Mouse (Mus musculus) cerebellum, adult 2 months (tissue): ENCODE results near the gene Cenpu. TPM values are rescaled to one million over a fixed set of nuclear protein-coding genes. Genes with fewer than 3 reads are reported as not detected.

Experiments used
- DNase-seq, 2 experiments: peaks; one replicate each; pipeline ENCODE4 v3.0.0; 2021
- H3K27ac ChIP-seq: fragments of 200-500 bp; 2 replicates; pipeline ENCODE4 v1.5.1; 2012; ENCODE audit warnings: low read length, control low read depth, inconsistent platforms; ENCODE audit not compliant: insufficient read depth
- H3K27me3 ChIP-seq: fragments of 200-500 bp; 2 replicates; pipeline ENCODE4 v1.6.1; 2012; ENCODE audit warnings: inconsistent platforms, mild to moderate bottlenecking, low read length, moderate library complexity; ENCODE audit not compliant: control insufficient read depth, insufficient read depth
- H3K4me1 ChIP-seq: fragments of 200-500 bp; 2 replicates; pipeline ENCODE4 v1.6.1; 2011; ENCODE audit warnings: low read length; ENCODE audit not compliant: control insufficient read depth, insufficient read depth
- H3K4me3 ChIP-seq: fragments of 200-500 bp; replicated peaks from 2 replicates; pipeline ENCODE3; 2011; ENCODE audit warnings: mild to moderate bottlenecking, low read depth, low read length, control low read depth; ENCODE audit not compliant: insufficient read depth
- CTCF ChIP-seq: fragments of 200-500 bp; IDR thresholded peaks from 2 replicates; pipeline ENCODE4 v1.5.1; 2011; ENCODE audit warnings: low read depth, mild to moderate bottlenecking, control low read depth, low read length, moderate library complexity, borderline replicate concordance; ENCODE audit not compliant: insufficient read depth
- POLR2A ChIP-seq: fragments of 200-500 bp; IDR thresholded peaks from 2 replicates; pipeline ENCODE4 v1.6.1; 2011; ENCODE audit warnings: low read length, control low read depth, borderline replicate concordance; ENCODE audit not compliant: insufficient read depth
- WGBS: fragments of 180-500 bp; shearing (Covaris S2); methylation state at CpG from one replicate; pipeline ENCODE4 v1.1.7; 2018; 5-methylcytosine and 5-hydroxymethylcytosine counted together
- polyA plus RNA-seq: library from polyadenylated mRNA; depleted of rRNA; stranded (reverse); fragments of >200 nt; gene quantifications from 2 replicates; pipeline ENCODE4 v1.2.3, GENCODE M21; 2012

The Cenpu gene
- polyA plus RNA-seq, 1 experiment = 1.3 TPM

DNA sequence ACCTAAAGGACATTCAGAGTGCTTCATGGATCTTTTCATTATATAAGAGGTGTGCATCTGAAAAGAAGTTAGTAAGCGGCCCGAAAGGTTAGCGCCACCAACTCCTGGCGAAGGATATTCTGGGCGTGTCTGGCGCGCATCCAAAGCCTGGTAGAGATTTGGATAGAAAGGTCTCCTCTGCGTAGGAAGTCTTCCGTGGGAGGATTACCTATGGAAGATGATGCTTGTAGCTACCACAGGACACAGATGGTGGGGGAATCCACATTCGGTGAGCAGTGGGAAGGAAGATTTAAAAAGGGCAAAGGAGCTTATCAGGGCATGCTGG, 575 bp downstream of the Cenpu start:
- Histone ChIP-seq H3K4me3 (peak overlapping the region; percentile 78), H3K27ac (no peak overlapping the region), H3K27me3 (no peaks in the 10 kb centered on the region), H3K4me1 (no peaks in the 10 kb centered on the region; the same call in 1 of the 2 replicates)
- TF ChIP-seq POLR2A (no peak), CTCF (no peak)
- DNase-seq = peak; percentile 42 to 47
- 2% methylated on average over 10 of the region's 10 CpGs for WGBS

DNA sequence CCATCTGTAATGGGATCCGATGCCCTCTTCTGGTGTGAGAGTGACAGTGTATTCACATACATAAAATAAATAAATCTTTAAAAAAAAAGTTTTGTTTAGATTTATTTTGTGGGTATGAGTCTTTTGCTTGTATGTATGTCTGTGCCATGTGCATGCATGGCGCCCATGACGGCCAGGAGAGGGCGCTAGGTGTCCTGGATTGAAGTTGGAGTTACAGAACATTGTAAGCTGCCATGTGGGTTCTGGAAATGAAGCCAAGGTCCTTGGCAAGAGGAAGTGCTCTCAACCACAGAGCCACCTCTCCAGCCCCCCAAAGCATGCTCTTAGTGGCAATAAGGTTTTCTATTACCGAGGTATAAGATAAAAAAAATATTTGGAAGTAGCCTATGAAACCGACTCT, 7.6 kb downstream of the Cenpu start:
- no peak overlapping the region for H3K4me3 ChIP-seq
- TF ChIP-seq CTCF (peak; percentile 31; the same call in 1 of the 2 replicates), POLR2A (no peak)
- 67% methylated on average over 6 of the region's 6 CpGs for WGBS
- H3K27me3 ChIP-seq = no peaks in the 10 kb centered on the region
- H3K27ac ChIP-seq = no peak overlapping the region
- DNase-seq = no peak
- no peaks in the 10 kb centered on the region; the same call in 1 of the 2 replicates for H3K4me1 ChIP-seq

DNA sequence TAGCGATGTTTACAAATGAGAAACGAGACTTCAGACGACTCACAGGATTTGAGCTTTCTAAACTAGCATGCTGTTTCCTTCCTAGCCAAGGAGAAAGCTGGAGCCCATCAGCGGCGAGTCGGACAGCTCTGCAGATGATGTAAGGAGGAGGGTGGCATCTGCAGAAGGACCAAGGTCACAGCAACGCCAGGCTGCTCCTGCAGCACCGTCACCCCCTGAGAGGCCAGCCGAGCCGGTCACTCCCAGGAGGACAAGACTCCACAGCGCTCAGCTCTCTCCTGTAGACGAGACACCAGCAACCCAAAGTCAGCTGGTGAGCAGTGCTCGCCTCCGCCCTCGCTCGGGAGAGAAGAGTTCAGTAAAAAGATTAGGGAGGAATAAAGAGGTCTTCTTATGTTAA, 10.5 kb downstream of the Cenpu start:
- no peaks in the 10 kb centered on the region for H3K27me3 ChIP-seq
- TF ChIP-seq CTCF = no peak
- no peak for TF ChIP-seq POLR2A
- H3K4me3 ChIP-seq = no peak overlapping the region
- no peak overlapping the region for H3K27ac ChIP-seq
- 87% methylated on average over 16 of the region's 16 CpGs for WGBS
- DNase-seq = no peak
- H3K4me1 ChIP-seq = no peaks in the 10 kb centered on the region; the same call in 1 of the 2 replicates

DNA sequence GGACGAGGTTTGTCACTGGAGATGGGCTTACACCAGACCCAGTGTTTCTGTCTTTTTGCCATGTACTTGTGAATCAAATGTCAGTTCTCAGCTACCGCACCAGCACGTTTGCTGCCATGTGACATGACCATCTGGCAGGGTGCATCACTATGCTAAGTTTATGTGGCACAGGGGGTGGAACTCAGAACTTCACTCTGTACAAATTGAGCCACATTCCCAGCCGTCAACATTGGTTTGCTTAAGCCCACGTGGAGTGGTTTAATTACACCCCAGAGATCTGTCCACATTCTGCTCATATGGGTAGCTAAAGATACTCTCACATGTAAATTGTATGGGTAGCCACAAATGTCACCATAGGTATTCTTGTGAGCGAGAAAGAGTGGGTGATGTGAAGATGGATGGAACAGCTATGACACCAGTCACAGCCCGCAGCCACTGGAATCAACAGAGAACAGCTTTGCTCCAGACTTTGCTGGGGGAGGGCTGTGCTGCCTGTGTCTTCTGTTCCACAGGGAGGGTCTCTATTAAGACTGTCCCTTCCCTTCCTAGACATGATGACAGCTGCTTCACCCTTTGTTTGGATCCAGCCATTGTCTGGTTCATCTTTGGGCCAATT, 15.2 kb downstream of the Cenpu start:
- no peak for TF ChIP-seq CTCF
- TF ChIP-seq POLR2A = no peak
- no peaks in the 10 kb centered on the region for H3K4me1 ChIP-seq
- H3K4me3 ChIP-seq = no peak overlapping the region
- 45% methylated on average over 7 of the region's 7 CpGs for WGBS
- no peak overlapping the region for H3K27ac ChIP-seq
- H3K27me3 ChIP-seq = no peaks in the 10 kb centered on the region
- DNase-seq = no peak

DNA sequence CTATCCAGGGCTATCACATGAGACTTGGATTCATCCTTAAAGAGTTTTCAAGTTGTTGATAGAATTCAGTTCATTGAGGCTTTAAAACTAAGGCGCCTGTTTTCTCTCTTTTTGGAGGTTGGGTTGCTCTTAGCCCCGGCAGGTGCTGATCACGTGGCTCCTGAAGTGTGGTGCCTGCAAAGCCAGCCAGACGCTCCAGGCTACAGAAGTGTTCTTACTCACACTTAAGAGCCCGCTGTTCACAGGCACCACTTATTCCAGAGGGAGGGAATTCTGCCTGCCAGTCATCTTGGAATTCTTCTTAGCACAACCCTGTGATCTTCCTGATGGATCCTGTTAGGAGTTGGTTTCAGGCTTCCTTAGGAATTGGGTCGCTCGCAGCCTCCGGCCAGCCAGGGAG, 16.1 kb downstream of the Cenpu start:
- Histone ChIP-seq H3K27ac (no peak overlapping the region), H3K27me3 (no peaks in the 10 kb centered on the region), H3K4me1 (no peaks in the 10 kb centered on the region), H3K4me3 (no peak overlapping the region)
- 92% methylated on average over 8 of the region's 8 CpGs for WGBS
- no peak for DNase-seq
- TF ChIP-seq CTCF = no peak
- TF ChIP-seq POLR2A = no peak

DNA sequence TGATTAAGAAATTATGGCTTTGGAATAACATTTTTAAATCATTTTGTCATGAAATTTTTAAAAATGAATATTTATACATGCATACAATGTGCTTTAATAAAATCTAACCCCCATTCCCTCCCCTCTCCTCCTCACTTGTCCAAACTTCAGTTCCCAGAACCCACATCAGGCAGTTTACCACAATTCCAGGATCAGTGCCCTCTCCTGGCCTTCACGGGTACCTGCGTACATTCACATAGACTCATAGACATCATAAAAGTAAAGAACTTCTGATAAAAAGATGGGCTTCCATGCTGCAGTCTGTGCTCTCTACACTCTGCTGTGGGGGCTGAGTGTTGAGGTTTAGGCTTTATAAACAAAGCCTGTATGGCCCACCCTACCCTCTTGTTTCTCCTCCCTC, 17.1 kb downstream of the Cenpu start:
- H3K27ac ChIP-seq = no peak overlapping the region
- no peak overlapping the region for H3K4me3 ChIP-seq
- no peaks in the 10 kb centered on the region for H3K4me1 ChIP-seq
- 77% methylated on average over 2 of the region's 2 CpGs for WGBS
- no peaks in the 10 kb centered on the region for H3K27me3 ChIP-seq
- TF ChIP-seq CTCF (peak; percentile 5; the same call in 1 of the 2 replicates), POLR2A (no peak)
- no peak for DNase-seq

DNA sequence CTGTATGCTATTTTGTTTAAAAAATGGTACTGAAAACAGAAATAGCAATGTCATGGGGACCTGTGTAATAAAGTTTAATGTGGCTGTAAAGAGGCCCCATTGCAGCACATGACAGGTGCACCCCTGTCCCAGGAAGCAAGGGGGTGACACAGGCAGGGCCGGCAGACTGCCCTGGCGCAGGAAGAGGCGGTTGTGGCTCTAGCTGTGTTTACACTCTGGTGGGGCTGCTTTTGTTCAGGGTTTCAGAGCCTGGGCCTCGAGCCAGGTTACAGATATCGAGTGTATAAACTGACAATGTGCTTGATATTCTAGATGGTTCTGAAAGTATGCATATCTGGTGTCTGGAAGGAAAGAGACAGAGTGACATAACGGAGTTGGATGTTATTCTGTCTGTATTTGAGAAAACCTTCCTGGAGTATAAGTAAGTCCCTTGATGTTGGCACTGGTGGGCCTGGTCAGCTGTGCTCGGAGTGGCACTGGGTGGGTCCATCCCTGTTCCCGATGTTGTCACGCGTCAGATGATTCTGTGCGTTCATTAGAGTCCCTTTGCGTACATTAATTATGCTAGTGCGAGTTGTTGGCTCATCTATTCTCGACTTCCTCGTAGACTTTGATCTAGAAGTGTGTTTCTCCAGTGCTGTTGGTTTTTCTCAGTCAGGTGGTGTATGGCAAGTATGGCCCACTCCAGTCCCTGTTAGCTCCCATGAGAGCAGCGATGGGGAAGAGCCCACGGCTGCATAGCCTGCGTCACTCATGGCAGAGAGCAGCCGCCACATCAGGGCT, 18.0 kb downstream of the Cenpu start:
- H3K27ac ChIP-seq = no peak overlapping the region
- no peaks in the 10 kb centered on the region for H3K27me3 ChIP-seq
- no peak overlapping the region for H3K4me3 ChIP-seq
- no peak for DNase-seq
- no peak for TF ChIP-seq CTCF
- no peak for TF ChIP-seq POLR2A
- WGBS = 80% methylated on average over 19 of the region's 19 CpGs
- no peaks in the 10 kb centered on the region for H3K4me1 ChIP-seq

DNA sequence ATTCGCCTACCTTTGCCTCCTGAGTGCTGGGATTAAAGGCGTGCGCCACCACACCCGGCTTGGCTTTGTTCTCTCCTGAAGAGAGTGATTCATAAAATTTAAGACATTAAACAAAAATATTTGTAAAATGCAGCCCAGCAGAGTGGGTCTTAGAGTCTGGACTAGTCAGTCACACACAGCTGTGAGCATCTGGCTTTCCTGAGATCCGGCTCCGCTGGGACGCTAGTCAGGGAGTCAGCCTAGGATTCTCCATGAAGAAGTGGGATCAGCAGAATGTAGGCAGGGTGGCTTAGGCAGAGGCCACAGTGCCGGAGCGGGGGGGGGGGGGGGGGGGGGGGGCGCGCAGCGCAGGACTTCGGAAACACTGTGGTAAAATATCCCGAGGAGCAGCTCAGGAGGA, 18.8 kb downstream of the Cenpu start:
- H3K4me3 ChIP-seq = no peak overlapping the region
- WGBS = 85% methylated on average over 11 of the region's 14 CpGs
- no peaks in the 10 kb centered on the region for H3K4me1 ChIP-seq
- no peaks in the 10 kb centered on the region for H3K27me3 ChIP-seq
- TF ChIP-seq POLR2A (no peak), CTCF (no peak)
- H3K27ac ChIP-seq = no peak overlapping the region
- no peak for DNase-seq
